Mouse (Mus musculus) brown adipose tissue, adult 24 weeks (tissue): ENCODE data around the gene Nutm2. TPM values are rescaled to one million over a fixed set of nuclear protein-coding genes. Genes with fewer than 3 reads are reported as not detected.

Experiments
- polyA plus RNA-seq: library from polyadenylated mRNA; stranded (reverse); fragments of >200 nt; gene quantifications from 2 replicates; pipeline ENCODE4 v1.2.4, GENCODE M21; 2012; ENCODE audit not compliant: missing spikeins, insufficient read depth, insufficient read length

The Nutm2 gene
- polyA plus RNA-seq, 1 experiment, result not detected

Other genes starting within 250 kb of the Nutm2 start
- not detected in 2 replicates for gene Gm906, start 217.0 kb upstream of the Nutm2 start, polyA plus RNA-seq
- 8.1 and 8.5 TPM in 2 replicates for gene Fbxw17, start 49.4 kb upstream of the Nutm2 start, polyA plus RNA-seq
- gene Gm47429, start 23.4 kb upstream of the Nutm2 start, polyA plus RNA-seq, result not detected in 2 replicates
- not detected in 2 replicates for gene Gm904, start 175.9 kb downstream of the Nutm2 start, polyA plus RNA-seq
- gene Gm8765, start 231.0 kb downstream of the Nutm2 start, polyA plus RNA-seq, result not detected in 2 replicates